Mouse (Mus musculus) limb, embryonic 15.5 days (tissue): ENCODE results near the gene Sirt4. TPM values are rescaled to one million over a fixed set of nuclear protein-coding genes. Genes with fewer than 3 reads are reported as not detected.
"Not testable (repeated sequence)": the region's sequence is repeated elsewhere in the genome, so short reads cannot be mapped to it uniquely, and the experiment has no call there.

Experiments
- ATAC-seq: fragments of 200-750 bp; cut with Nextera tagmentation; 2 replicates; pipeline ENCODE4 v1.8.0; 2017; ENCODE audit warnings: low read depth, moderate TSS enrichment; ENCODE audit not compliant: insufficient number of reproducible peaks, low FRiP score, low TSS enrichment
- H3K27ac ChIP-seq: fragments of 300-500 bp; sonication (generic); 2 replicates; pipeline ENCODE4 v1.5.1; 2015; ENCODE audit warnings: moderate library complexity, mild to moderate bottlenecking, inconsistent platforms
- H3K27me3 ChIP-seq: fragments of 300-500 bp; sonication (generic); 2 replicates; pipeline ENCODE4 v1.6.1; 2015; ENCODE audit warnings: inconsistent platforms
- H3K36me3 ChIP-seq: fragments of 300-500 bp; sonication (generic); 2 replicates; pipeline ENCODE4 v1.6.1; 2015; ENCODE audit warnings: inconsistent platforms
- H3K4me1 ChIP-seq: fragments of 300-500 bp; sonication (generic); 2 replicates; pipeline ENCODE4 v1.6.1; 2015; ENCODE audit warnings: inconsistent platforms
- H3K4me2 ChIP-seq: fragments of 300-500 bp; sonication (generic); 2 replicates; pipeline ENCODE4 v1.6.1; 2015; ENCODE audit warnings: mild to moderate bottlenecking, inconsistent platforms
- H3K4me3 ChIP-seq: fragments of 300-500 bp; sonication (generic); 2 replicates; pipeline ENCODE4 v1.5.1; 2015; ENCODE audit warnings: mild to moderate bottlenecking, inconsistent platforms
- H3K9ac ChIP-seq: fragments of 300-500 bp; sonication (generic); 2 replicates; pipeline ENCODE4 v1.6.1; 2015; ENCODE audit warnings: inconsistent platforms
- H3K9me3 ChIP-seq: fragments of 300-500 bp; sonication (generic); 2 replicates; pipeline ENCODE4 v1.6.1; 2016; ENCODE audit warnings: inconsistent platforms
- WGBS: fragments of 180-500 bp; shearing (Covaris S2); methylation state at CpG from one replicate; pipeline ENCODE4 v1.1.7; 2015; 5-methylcytosine and 5-hydroxymethylcytosine counted together
- polyA plus RNA-seq: library from polyadenylated mRNA; unstranded; fragments of >200 nt; fragmentation: Nextera tagmentation; extraction: Ambion mirVana; gene quantifications from 2 replicates; pipeline ENCODE4 v1.2.1, GENCODE M21; 2015

Gene Sirt4
- polyA plus RNA-seq, 1 experiment from 2014 or later = 26.5 TPM

DNA sequence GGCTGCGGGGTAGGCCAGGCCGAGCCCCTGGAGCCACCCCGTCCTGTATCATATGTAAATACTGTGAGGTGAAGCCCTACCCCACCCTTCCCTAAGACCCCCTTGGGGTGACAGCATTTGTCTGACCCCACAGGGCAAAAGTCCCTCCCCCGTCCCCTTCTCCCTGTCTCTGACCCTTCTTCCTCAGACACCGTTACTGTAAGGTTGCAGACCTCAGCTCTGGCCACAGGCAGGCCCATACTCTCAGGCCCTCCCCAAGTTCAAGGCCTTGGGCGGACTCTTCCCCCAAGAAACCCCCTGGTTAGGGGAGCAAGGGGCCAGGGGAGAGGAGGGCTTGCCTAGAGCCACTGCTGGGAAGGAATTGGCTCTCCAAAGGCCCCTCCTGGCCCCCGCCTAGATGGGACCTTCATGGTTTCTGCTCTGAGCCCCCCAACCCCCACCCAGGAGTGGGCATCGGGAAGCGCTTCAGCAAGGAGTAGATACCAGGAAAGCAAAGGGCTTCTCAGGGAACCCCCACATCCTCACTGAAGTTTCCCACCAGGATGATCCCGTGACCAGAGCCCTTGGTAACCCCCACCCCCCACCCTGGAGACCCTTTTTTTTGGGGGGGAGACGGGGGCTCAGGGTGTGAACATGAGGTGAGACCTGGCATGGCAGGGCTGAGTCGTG, 30.0 kb downstream of the Sirt4 start:
- H3K27ac ChIP-seq = no peak overlapping the region
- no peak overlapping the region for H3K4me3 ChIP-seq
- ATAC-seq = no peak; the same call in 1 of the 2 replicates
- H3K4me2 ChIP-seq = no peak overlapping the region
- H3K36me3 ChIP-seq = peaks cover 32% of the 10 kb centered on the region
- 80% methylated on average over 12 of the region's 12 CpGs for WGBS
- no peak overlapping the region for H3K9ac ChIP-seq
- H3K9me3 ChIP-seq = no peaks in the 10 kb centered on the region
- no peaks in the 10 kb centered on the region for H3K4me1 ChIP-seq
- no peaks in the 10 kb centered on the region for H3K27me3 ChIP-seq

DNA sequence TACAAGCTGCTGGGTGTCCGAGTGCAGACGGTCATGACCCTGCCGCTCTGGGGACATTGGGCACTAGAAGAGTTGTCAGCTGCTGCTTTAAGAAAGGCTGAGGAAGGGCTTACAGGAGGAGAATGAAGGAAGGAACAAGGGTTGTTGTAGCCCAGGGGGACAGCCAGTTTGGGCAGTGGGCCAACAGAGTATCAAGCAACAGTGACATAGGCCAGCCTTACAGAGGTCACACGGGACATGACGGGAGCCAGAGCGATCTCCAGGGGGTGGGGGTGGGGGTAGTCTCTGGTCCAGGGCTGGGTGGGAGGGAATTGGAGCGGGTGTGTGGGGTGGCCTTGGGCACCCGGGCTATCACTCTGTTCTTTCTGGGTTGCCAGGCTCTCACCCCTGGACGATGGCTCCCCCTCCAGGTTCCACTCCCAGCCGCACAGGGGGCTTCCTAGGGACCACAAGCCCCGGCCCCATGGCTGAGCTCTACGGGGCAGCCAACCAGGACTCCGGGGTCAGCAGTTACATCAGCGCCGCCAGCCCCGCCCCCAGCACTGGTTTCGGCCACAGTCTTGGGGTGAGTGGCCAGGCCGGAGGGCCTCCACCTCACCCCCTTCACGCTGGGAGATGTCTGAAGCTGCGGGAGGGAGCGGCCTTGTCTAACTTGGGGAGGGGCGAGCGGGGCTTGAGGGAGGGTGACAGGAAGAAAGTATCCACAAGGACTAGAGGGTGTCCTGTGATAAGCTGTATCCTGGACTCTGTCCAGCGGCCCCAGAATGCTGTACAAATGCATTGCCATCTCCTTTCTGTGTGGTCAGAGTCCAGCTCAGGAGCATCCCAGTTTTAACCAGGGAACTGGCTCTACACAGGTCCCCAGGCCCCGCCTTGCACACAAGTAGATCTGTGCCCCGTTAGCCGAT, 33.9 kb downstream of the Sirt4 start:
- no peak overlapping the region for H3K9ac ChIP-seq
- no peak for ATAC-seq
- no peak overlapping the region for H3K4me3 ChIP-seq
- no peaks in the 10 kb centered on the region for H3K9me3 ChIP-seq
- no peaks in the 10 kb centered on the region for H3K4me1 ChIP-seq
- H3K4me2 ChIP-seq = no peak overlapping the region
- H3K27ac ChIP-seq = no peak overlapping the region
- no peaks in the 10 kb centered on the region for H3K27me3 ChIP-seq
- H3K36me3 ChIP-seq = peaks cover 58% of the 10 kb centered on the region
- WGBS = 92% methylated on average over 27 of the region's 27 CpGs

GRCm38 (mm10) chr5:115449247-115449646, 35.3 kb downstream of the Sirt4 start:
- ATAC-seq = no peak
- no peak overlapping the region for H3K27ac ChIP-seq
- no peak overlapping the region for H3K9ac ChIP-seq
- H3K4me2 ChIP-seq = no peak overlapping the region
- H3K4me3 ChIP-seq = no peak overlapping the region
- H3K4me1 ChIP-seq = no peaks in the 10 kb centered on the region
- no peaks in the 10 kb centered on the region for H3K9me3 ChIP-seq
- H3K27me3 ChIP-seq = no peaks in the 10 kb centered on the region
- peaks cover 70% of the 10 kb centered on the region for H3K36me3 ChIP-seq
- WGBS = 92% methylated on average over 3 of the region's 3 CpGs

DNA sequence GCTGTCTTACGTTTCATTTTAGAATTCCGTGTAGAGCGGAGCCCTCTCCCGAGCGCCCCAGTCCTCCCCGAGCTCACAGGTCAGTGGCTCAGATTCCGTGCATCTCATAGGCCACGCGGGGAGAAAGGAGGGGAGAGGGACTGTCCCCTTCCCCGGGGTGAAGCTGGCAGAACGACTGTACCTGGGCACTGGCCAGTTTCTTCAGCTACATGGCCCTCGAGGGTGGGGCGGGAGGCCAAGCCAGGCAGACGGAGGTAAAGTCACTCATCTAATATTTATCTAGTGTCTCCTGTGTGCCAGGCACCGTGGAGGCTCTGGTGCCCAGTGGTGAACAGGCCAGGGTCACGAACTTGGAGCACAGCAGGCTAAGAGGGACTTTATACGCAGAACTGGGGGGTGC, 37.4 kb downstream of the Sirt4 start:
- peaks cover 82% of the 10 kb centered on the region for H3K36me3 ChIP-seq

DNA sequence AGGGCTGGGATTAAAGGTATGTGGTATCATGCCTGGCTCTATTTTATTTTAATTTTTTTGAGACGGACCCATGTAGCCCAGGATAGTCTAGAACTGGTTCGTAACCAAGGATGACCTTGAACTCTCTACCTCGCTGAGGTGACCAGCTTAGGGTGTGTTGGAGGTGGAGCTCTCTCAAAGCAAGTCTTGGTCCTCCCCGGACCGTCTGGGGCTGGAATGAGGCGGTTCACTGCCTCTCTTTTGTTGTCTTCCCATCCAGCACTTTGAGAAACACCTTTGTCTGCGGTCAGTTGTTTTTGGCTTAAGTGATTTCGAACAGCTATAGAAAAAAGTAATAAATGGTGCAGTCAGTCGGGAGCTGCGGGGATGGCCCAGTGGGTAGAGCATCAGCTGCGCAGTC, 40.4 kb downstream of the Sirt4 start:
- Histone ChIP-seq H3K27me3 (no peaks in the 10 kb centered on the region), H3K9ac (no peak overlapping the region), H3K9me3 (no peaks in the 10 kb centered on the region), H3K4me3 (no peak overlapping the region), H3K27ac (no peak overlapping the region), H3K36me3 (peaks cover 67% of the 10 kb centered on the region), H3K4me1 (peaks cover 3% of the 10 kb centered on the region; the same call in 1 of the 2 replicates), H3K4me2 (no peak overlapping the region)
- ATAC-seq = no peak
- 91% methylated on average over 11 of the region's 11 CpGs for WGBS

More for the DNA sequence above, 37.4 kb downstream of the Sirt4 start:
- H3K27ac ChIP-seq = no peak overlapping the region
- 89% methylated on average over 17 of the region's 17 CpGs for WGBS
- no peak overlapping the region for H3K9ac ChIP-seq
- H3K4me3 ChIP-seq = no peak overlapping the region
- no peak overlapping the region for H3K4me2 ChIP-seq
- H3K27me3 ChIP-seq = no peaks in the 10 kb centered on the region
- H3K4me1 ChIP-seq = no peaks in the 10 kb centered on the region
- no peaks in the 10 kb centered on the region for H3K9me3 ChIP-seq
- no peak for ATAC-seq

- H3K9me3 ChIP-seq, H3K4me2 ChIP-seq, H3K4me3 ChIP-seq, H3K27me3 ChIP-seq, H3K27ac ChIP-seq, ATAC-seq, H3K9ac ChIP-seq: not testable (repeated sequence)
- Histone ChIP-seq H3K36me3 (peaks cover 67% of the 10 kb centered on the region), H3K4me1 (peaks cover 13% of the 10 kb centered on the region)
- WGBS = 85% methylated on average over 5 of the region's 5 CpGs
Measured at GRCm38 (mm10) chr5:115442663-115443062, 41.9 kb downstream of the Sirt4 start.

DNA sequence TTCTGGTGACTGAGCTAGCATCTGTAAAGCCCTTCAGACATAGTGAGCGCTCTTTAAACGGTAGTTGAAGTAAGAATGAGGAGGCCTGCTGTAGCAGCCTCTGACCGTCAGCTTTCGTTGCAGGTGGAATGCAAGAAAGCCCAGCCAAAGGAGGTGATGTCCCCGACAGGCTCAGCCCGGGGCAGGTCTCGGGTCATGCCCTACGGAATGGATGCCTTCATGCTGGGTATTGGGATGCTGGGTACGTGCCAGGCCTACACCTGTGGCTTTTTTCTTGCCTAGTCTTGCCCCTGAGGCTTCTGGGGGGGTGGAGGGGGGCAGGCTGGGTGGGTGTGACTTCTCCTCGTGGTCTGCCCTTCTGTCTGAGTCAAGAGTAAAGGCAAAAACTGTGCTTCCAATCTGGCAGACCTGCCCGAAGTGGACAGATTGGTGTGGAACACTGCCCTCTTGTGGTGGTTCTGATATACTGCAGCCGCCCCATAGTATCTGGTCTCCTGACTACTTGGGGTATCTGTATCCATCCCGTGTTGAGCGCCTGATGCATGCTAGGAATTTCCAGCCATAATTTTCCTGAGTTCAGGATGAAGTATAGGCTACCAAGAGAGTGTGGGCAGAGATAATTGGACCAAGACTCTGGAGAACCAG, 43.2 kb downstream of the Sirt4 start:
- Histone ChIP-seq H3K4me3 (no peak overlapping the region), H3K9ac (no peak overlapping the region), H3K36me3 (peaks cover 54% of the 10 kb centered on the region), H3K27me3 (no peaks in the 10 kb centered on the region), H3K4me1 (peaks cover 26% of the 10 kb centered on the region), H3K9me3 (no peaks in the 10 kb centered on the region), H3K4me2 (no peak overlapping the region), H3K27ac (no peak overlapping the region)
- no peak for ATAC-seq
- WGBS = 35% methylated on average over 14 of the region's 14 CpGs

DNA sequence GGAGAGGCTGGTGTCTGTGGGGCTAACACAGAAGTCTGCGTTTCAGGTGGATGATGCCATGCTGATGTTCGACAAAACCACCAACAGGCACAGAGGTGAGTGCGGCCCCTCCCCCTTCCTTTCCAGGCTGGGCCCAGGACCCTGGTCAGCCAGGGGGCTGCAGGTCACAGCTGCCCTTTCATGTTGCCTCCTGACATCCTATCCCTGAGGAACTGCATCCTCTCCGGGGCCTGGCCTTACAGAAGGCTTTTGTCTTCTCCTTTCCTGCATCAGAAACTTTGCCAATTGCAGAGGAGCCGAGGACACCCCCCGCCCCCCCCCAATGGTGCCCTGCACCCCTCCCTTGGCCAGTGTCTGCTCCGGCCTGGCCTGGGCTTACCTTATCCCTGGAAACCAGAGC, 45.9 kb downstream of the Sirt4 start:
- Histone ChIP-seq H3K4me1 (peaks cover 50% of the 10 kb centered on the region), H3K9ac (no peak overlapping the region), H3K27ac (no peak overlapping the region), H3K9me3 (no peaks in the 10 kb centered on the region), H3K4me3 (no peak overlapping the region), H3K27me3 (no peaks in the 10 kb centered on the region), H3K36me3 (peaks cover 29% of the 10 kb centered on the region), H3K4me2 (no peak overlapping the region)
- ATAC-seq = no peak
- 32% methylated on average over 6 of the region's 7 CpGs for WGBS

DNA sequence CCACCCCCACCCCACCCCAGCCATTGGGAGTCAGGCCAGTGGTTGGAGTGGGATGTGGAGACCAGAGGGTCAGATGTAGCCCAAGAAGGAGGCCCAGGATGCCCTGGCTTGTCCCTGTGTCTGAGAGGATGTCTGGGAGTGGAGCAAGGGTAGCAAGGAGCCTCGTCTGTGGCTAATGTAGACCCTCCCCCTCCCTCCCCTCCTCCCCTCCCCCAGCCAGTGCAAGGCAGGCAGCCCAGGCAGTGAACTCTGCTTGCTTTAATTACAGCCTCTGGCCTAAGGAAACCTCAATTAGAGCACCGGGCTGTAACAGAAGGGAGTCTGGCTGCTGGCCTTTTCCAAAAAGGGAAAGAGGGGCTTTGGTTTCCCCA, 46.6 kb downstream of the Sirt4 start:
- Histone ChIP-seq H3K4me2 (no peak overlapping the region), H3K4me3 (no peak overlapping the region), H3K27me3 (no peaks in the 10 kb centered on the region), H3K9me3 (no peaks in the 10 kb centered on the region), H3K4me1 (peaks cover 50% of the 10 kb centered on the region), H3K9ac (no peak overlapping the region), H3K27ac (0 out of 2 replicates have a peak overlapping the region, but pooled peaks have one; percentile 11), H3K36me3 (peaks cover 24% of the 10 kb centered on the region)
- 8% methylated on average over 2 of the region's 2 CpGs for WGBS
- ATAC-seq = no peak

- peak overlapping the region; percentile 11; the same call in 1 of the 2 replicates for H3K27ac ChIP-seq
- H3K4me2 ChIP-seq = no peak overlapping the region
- no peak overlapping the region for H3K4me3 ChIP-seq
- no peak for ATAC-seq
- H3K36me3 ChIP-seq = peaks cover 22% of the 10 kb centered on the region
- H3K27me3 ChIP-seq = no peaks in the 10 kb centered on the region
- peaks cover 50% of the 10 kb centered on the region for H3K4me1 ChIP-seq
- whole genome bisulfite sequencing = 44% methylated on average over 7 of the region's 7 CpGs
- H3K9me3 ChIP-seq = no peaks in the 10 kb centered on the region
- no peak overlapping the region for H3K9ac ChIP-seq
Measured at GRCm38 (mm10) chr5:115437242-115437944, 47.1 kb downstream of the Sirt4 start.

DNA sequence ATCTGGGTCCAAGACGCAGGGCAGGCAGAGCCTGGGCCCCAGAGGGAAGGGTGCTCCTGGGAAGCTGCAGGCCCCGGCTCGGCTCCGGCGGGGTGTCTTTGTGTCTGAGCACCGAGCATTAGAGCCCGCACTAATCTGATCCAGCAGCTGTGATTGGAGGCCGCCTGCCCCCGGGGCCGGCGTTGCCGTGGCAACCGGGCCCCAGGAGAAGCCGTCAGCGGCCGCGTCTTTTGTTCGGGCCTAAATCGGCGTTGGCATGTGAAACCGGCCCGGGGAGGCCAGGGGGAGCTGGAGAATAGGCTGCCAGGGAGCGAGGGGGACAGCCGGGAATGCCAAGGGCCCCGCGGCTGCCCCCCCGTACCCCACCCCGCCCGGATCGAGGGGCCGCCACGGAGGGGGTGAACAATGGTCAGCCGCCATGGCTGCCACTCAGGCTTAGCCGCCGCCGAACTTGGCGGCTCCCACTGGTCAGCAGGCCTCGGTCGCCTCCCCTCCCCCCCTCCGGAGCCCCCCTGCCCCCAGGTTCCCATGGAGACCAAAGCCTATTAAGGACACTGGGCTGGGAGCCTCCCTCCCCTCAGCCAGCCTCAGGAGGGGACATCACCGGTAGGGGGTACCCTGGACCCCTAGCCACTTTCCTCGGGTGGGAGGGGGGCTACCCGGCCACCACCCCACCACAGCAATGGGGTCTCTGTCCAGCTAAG, 48.0 kb downstream of the Sirt4 start:
- H3K4me1 ChIP-seq = peaks cover 54% of the 10 kb centered on the region
- H3K27ac ChIP-seq = peak overlapping the region; percentile 84
- peak overlapping the region; percentile 64 for H3K4me2 ChIP-seq
- peak overlapping the region; percentile 44 for H3K9ac ChIP-seq
- WGBS = 1% methylated on average over 38 of the region's 43 CpGs
- H3K27me3 ChIP-seq = no peaks in the 10 kb centered on the region
- peak overlapping the region; percentile 36 for H3K4me3 ChIP-seq
- peaks cover 17% of the 10 kb centered on the region for H3K36me3 ChIP-seq
- H3K9me3 ChIP-seq = no peaks in the 10 kb centered on the region
- peak; percentile 50 for ATAC-seq
